Mouse (Mus musculus) B cell, adult 62 days (primary cell): ENCODE data around the gene Areg. TPM values are rescaled to one million over a fixed set of nuclear protein-coding genes. Genes with fewer than 3 reads are reported as not detected.

ENCODE experiments used
- total RNA-seq: library from RNA; stranded (reverse); gene quantifications from 4 replicates; pipeline ENCODE4 v1.2.4, GENCODE M21; 2023

The Areg gene
- 0.66 to 2.0 TPM (median 1.7 TPM) in 4 replicates for total RNA-seq

DNA sequence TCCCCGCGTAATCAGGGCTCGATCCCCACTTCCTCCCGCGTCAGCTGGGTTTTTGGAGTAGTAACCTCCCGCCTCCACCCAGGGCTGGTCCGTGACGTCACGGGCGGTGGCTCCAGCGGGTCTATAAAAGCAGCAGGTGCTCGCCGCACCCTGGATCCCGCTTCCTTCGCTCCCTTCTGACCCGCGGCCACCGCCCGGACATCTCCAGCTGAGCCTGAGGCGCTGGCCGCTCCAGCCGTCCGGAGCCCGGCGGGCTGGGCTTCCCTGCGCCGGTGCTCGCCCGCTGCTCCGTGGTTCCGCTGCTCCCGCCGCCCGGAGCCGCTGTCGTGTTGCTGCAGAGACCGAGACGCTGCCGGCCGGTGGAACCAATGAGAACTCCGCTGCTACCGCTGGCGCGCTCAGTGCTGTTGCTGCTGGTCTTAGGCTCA, at the start of gene Areg:
Gene Areg (plus strand): TSS at position 154 of the 428 bp plus-strand sequence.

Other genes with a start within 250 kb of the Areg start
- gene Cxcl1, start 248.4 kb upstream of the Areg start, total RNA-seq = not detected in 4 replicates
- gene Cxcl2, start 235.7 kb upstream of the Areg start, total RNA-seq = 0.95 to 1.0 TPM in 2 of 4 replicates, not detected in the others
- gene Mthfd2l, start 208.5 kb upstream of the Areg start, total RNA-seq = 0.83 to 3.1 TPM (median 1.4 TPM) in 4 replicates
- not detected in 4 replicates for gene Epgn, start 112.1 kb upstream of the Areg start, total RNA-seq
- not detected in 4 replicates for gene Ereg, start 65.0 kb upstream of the Areg start, total RNA-seq